Mouse (Mus musculus): ENCODE measurements at regions not wholly inside any gene's neighbourhood (a gene's known extent, or its start where the extent isn't known, plus 50 kb on each side); places are given as distances from the start of the nearest gene placed in this dataset.

- Histone ChIP-seq H3K4me3 (no peak overlapping the region), H3K27ac (no peak overlapping the region), H3K9ac (no peak overlapping the region), H3K36me3 (no peaks in the 10 kb centered on the region), H3K4me1 (no peaks in the 10 kb centered on the region), H3K4me2 (replicated peaks) (no peak overlapping the region), H3K9me3 (no peaks in the 10 kb centered on the region), H3K27me3 (no peaks in the 10 kb centered on the region)
- WGBS = 72% methylated on average over 3 of the region's 3 CpGs
- ATAC-seq (ENCODE audit: insufficient number of reproducible peaks, insufficient read depth, low FRiP score, low TSS enrichment) = no peak
These were observed 195.5 kb downstream of the Rybp start for GRCm38 (mm10) chr6:100091815-100092214.

DNA sequence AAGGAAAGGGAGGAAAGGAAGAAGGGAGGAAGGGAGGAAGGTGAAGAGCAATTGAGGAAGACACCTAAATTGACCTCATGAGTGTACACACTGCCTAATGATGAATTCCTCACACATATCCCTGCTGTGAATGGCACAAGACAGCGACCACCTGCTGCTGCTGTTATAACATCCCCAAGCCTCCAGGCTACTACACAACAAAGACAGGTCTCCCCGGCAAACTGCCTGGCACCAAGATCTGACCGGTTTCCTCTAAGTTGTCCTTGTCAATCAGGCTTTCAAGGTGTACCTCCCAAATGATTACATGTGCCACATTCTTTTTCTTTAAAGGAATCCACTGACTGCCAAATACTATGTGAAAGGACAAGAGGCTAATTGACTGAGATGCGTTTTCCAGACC is 198.7 kb downstream of the Rybp start:
- Histone ChIP-seq H3K36me3 (no peaks in the 10 kb centered on the region), H3K4me1 (no peaks in the 10 kb centered on the region), H3K4me3 (no peak overlapping the region), H3K9ac (no peak overlapping the region), H3K27ac (no peak overlapping the region), H3K9me3 (no peaks in the 10 kb centered on the region), H3K27me3 (no peaks in the 10 kb centered on the region), H3K4me2 (replicated peaks) (no peak overlapping the region)
- ATAC-seq (ENCODE audit: insufficient number of reproducible peaks, insufficient read depth, low FRiP score, low TSS enrichment) = no peak
- WGBS = 43% methylated on average over 4 of the region's 4 CpGs

GRCm38 (mm10) chr6:100086807-100087206 is 200.5 kb downstream of the Rybp start:
- Histone ChIP-seq H3K4me3 (no peak overlapping the region), H3K9ac (no peak overlapping the region), H3K27me3 (no peaks in the 10 kb centered on the region), H3K27ac (no peak overlapping the region), H3K4me1 (no peaks in the 10 kb centered on the region), H3K36me3 (no peaks in the 10 kb centered on the region), H3K9me3 (no peaks in the 10 kb centered on the region), H3K4me2 (replicated peaks) (no peak overlapping the region)
- 80% methylated on average over 7 of the region's 7 CpGs for WGBS
- ATAC-seq (ENCODE audit: insufficient number of reproducible peaks, insufficient read depth, low FRiP score, low TSS enrichment) = no peak

GRCm38 (mm10) chr6:100085981-100086380 is 201.3 kb downstream of the Rybp start:
- H3K4me3 ChIP-seq = no peak overlapping the region
- H3K27me3 ChIP-seq = no peaks in the 10 kb centered on the region
- H3K4me2 ChIP-seq (replicated peaks) = no peak overlapping the region
- H3K4me1 ChIP-seq = no peaks in the 10 kb centered on the region
- H3K27ac ChIP-seq = no peak overlapping the region
- H3K9me3 ChIP-seq = no peaks in the 10 kb centered on the region
- no peak overlapping the region for H3K9ac ChIP-seq
- no peak for ATAC-seq (ENCODE audit: insufficient number of reproducible peaks, insufficient read depth, low FRiP score, low TSS enrichment)
- no peaks in the 10 kb centered on the region for H3K36me3 ChIP-seq
- 24% methylated on average over 1 of the region's 1 CpGs for WGBS

- no peaks in the 10 kb centered on the region for H3K36me3 ChIP-seq
- H3K27ac ChIP-seq = no peak overlapping the region
- H3K4me2 ChIP-seq (replicated peaks) = no peak overlapping the region
- 90% methylated on average over 4 of the region's 4 CpGs for WGBS
- no peak overlapping the region for H3K4me3 ChIP-seq
- ATAC-seq (ENCODE audit: insufficient number of reproducible peaks, insufficient read depth, low FRiP score, low TSS enrichment) = no peak
- H3K9me3 ChIP-seq = no peaks in the 10 kb centered on the region
- no peaks in the 10 kb centered on the region for H3K27me3 ChIP-seq
- H3K4me1 ChIP-seq = no peaks in the 10 kb centered on the region
- H3K9ac ChIP-seq = no peak overlapping the region
These were observed 203.3 kb downstream of the Rybp start for GRCm38 (mm10) chr6:100083868-100084477.

GRCm38 (mm10) chr6:100083127-100083526 is 204.2 kb downstream of the Rybp start:
- Histone ChIP-seq H3K4me3 (no peak overlapping the region), H3K9me3 (no peaks in the 10 kb centered on the region), H3K36me3 (no peaks in the 10 kb centered on the region), H3K27me3 (no peaks in the 10 kb centered on the region), H3K4me2 (replicated peaks) (no peak overlapping the region), H3K27ac (no peak overlapping the region), H3K9ac (no peak overlapping the region), H3K4me1 (no peaks in the 10 kb centered on the region)
- 75% methylated on average over 5 of the region's 5 CpGs for WGBS
- no peak for ATAC-seq (ENCODE audit: insufficient number of reproducible peaks, insufficient read depth, low FRiP score, low TSS enrichment)

GRCm38 (mm10) chr6:100074672-100075335 is 212.5 kb downstream of the Rybp start:
- H3K27me3 ChIP-seq = no peaks in the 10 kb centered on the region
- no peak overlapping the region for H3K27ac ChIP-seq
- WGBS = 19% methylated on average over 10 of the region's 10 CpGs
- no peak overlapping the region for H3K4me3 ChIP-seq
- H3K9me3 ChIP-seq = 0 out of 2 replicates have a peak, but pooled peaks cover 4% of the 10 kb centered on the region
- no peak for ATAC-seq (ENCODE audit: insufficient number of reproducible peaks, insufficient read depth, low FRiP score, low TSS enrichment)
- no peak overlapping the region for H3K9ac ChIP-seq
- H3K4me1 ChIP-seq = peaks cover 16% of the 10 kb centered on the region
- H3K4me2 ChIP-seq (replicated peaks) = peak overlapping the region; percentile 8
- H3K36me3 ChIP-seq = no peaks in the 10 kb centered on the region

DNA sequence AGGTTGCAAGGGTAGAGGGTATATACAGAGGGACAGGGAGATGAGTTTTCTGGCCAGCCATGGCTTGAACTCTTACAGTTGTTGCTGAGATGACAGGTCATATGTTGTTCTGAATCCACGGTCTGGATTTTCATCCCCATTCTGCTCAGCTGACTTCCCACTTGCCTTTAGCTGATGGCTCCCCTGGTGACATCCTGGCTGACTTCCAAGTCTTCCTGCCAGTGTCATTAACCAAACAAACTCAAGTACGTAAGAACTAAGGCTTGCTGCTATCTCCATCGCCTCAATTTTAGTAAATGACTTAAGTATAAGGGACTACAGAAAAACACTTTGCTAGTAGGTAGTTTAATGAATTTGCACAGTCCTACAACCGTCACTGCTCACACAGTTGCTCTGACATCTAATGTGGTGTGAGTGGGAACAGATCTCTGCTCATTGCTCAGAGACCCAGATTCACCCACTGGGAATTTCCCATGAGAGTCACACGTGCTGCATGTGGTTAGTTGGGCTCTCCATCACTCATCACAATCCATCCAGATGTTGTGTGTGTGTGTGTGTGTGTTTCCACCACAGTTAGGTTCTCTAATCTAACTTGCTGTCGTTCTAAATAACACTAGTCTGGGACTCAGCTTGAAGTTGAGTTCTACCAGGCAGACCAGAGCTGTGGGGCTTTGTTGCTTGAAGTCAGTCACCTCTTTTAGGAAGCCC is 214.9 kb downstream of the Rybp start:
- H3K4me3 ChIP-seq = no peak overlapping the region
- H3K27ac ChIP-seq = no peak overlapping the region
- H3K4me1 ChIP-seq = peaks cover 16% of the 10 kb centered on the region
- no peaks in the 10 kb centered on the region for H3K36me3 ChIP-seq
- H3K27me3 ChIP-seq = no peaks in the 10 kb centered on the region
- H3K9me3 ChIP-seq = 0 out of 2 replicates have a peak, but pooled peaks cover 4% of the 10 kb centered on the region
- 62% methylated on average over 6 of the region's 6 CpGs for WGBS
- ATAC-seq (ENCODE audit: insufficient number of reproducible peaks, insufficient read depth, low FRiP score, low TSS enrichment) = no peak
- no peak overlapping the region for H3K4me2 ChIP-seq (replicated peaks)
- H3K9ac ChIP-seq = no peak overlapping the region

- no peak overlapping the region for H3K9ac ChIP-seq
These were observed 218.1 kb downstream of the Rybp start for GRCm38 (mm10) chr6:100069151-100069550.

DNA sequence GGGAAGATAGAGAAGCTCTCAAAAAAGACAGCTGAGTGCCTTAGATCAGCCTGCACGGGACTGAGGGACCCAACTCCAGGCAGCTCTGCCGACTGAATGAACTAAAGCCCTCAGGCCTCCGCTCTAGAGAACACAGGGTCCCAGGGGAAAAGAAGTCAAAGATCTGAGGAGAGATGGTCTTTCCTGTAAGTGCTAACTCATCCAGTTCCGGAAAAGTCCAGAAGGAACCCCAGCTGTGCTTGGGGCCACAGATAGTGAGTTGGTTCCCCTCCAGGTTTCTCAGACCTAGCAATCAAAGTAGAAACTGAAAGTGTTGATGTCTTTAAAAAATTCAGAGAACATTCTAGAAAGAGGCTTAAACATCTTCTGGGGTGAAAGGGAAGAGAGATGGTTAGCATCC is 220.0 kb downstream of the Rybp start:
- Histone ChIP-seq H3K9me3 (no peaks in the 10 kb centered on the region), H3K4me3 (no peak overlapping the region), H3K4me2 (replicated peaks) (no peak overlapping the region), H3K4me1 (no peaks in the 10 kb centered on the region), H3K36me3 (no peaks in the 10 kb centered on the region), H3K27me3 (no peaks in the 10 kb centered on the region; the same call in 1 of the 2 replicates), H3K27ac (no peak overlapping the region), H3K9ac (no peak overlapping the region)
- no peak for ATAC-seq (ENCODE audit: insufficient number of reproducible peaks, insufficient read depth, low FRiP score, low TSS enrichment)
- WGBS = 80% methylated on average over 4 of the region's 4 CpGs

More at GRCm38 (mm10) chr6:100069151-100069550, 218.1 kb downstream of the Rybp start:
- H3K4me2 ChIP-seq (replicated peaks) = no peak overlapping the region
- H3K4me3 ChIP-seq = no peak overlapping the region
- no peaks in the 10 kb centered on the region for H3K36me3 ChIP-seq
- no peaks in the 10 kb centered on the region; the same call in 1 of the 2 replicates for H3K27me3 ChIP-seq
- no peak overlapping the region for H3K27ac ChIP-seq
- peaks cover 6% of the 10 kb centered on the region; the same call in 1 of the 2 replicates for H3K4me1 ChIP-seq
- ATAC-seq (ENCODE audit: insufficient number of reproducible peaks, insufficient read depth, low FRiP score, low TSS enrichment) = no peak
- WGBS = 73% methylated on average over 4 of the region's 4 CpGs
- no peaks in the 10 kb centered on the region for H3K9me3 ChIP-seq

DNA sequence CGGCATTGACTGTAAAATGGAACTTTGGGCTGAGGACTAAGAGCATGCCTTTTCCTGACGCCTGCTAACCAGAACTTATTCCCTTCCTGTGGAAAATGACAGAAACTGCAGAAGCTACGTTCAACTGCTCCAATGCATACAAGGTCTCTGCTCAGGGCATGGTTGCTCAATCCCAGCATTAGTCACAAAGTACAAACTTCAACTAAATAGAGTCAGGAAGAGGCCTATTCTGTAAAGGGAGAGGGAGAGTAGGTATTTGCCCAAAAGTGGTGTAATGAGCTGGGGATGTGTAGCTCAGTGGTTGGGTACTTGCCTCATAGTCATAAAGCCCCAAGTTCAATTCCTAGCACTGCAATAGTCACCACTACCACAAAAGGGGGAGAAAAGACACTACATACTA is 221.7 kb downstream of the Rybp start:
- Histone ChIP-seq H3K27ac (no peak overlapping the region), H3K4me3 (no peak overlapping the region), H3K9me3 (no peaks in the 10 kb centered on the region), H3K4me1 (no peaks in the 10 kb centered on the region), H3K4me2 (replicated peaks) (no peak overlapping the region), H3K27me3 (no peaks in the 10 kb centered on the region; the same call in 1 of the 2 replicates), H3K9ac (no peak overlapping the region), H3K36me3 (no peaks in the 10 kb centered on the region)
- ATAC-seq (ENCODE audit: insufficient number of reproducible peaks, insufficient read depth, low FRiP score, low TSS enrichment) = no peak
- WGBS = 86% methylated on average over 3 of the region's 3 CpGs

- no peaks in the 10 kb centered on the region for H3K9me3 ChIP-seq
- H3K27me3 ChIP-seq = no peaks in the 10 kb centered on the region; the same call in 1 of the 2 replicates
- no peak for ATAC-seq (ENCODE audit: insufficient number of reproducible peaks, insufficient read depth, low FRiP score, low TSS enrichment)
- no peak overlapping the region for H3K4me3 ChIP-seq
- no peak overlapping the region for H3K9ac ChIP-seq
- H3K4me2 ChIP-seq (replicated peaks) = no peak overlapping the region
- WGBS = 76% methylated on average over 8 of the region's 8 CpGs
- no peaks in the 10 kb centered on the region for H3K36me3 ChIP-seq
- H3K4me1 ChIP-seq = 0 out of 2 replicates have a peak, but pooled peaks cover 2% of the 10 kb centered on the region
- H3K27ac ChIP-seq = no peak overlapping the region
These were observed 224.3 kb downstream of the Rybp start for GRCm38 (mm10) chr6:100062961-100063360.
